Mouse (Mus musculus) induced T-regulatory cell, adult 2 months (primary cell): Measurements from ENCODE around the gene Efcab11.
"Not testable (repeated sequence)": the region's sequence is repeated elsewhere in the genome, so short reads cannot be mapped to it uniquely, and the experiment has no call there.

ENCODE experiments used
- DNase-seq: peaks from one replicate; pipeline ENCODE4 v3.0.0-alpha.2; 2012; ENCODE audit warnings: low read depth

Gene Efcab11

GRCm38 (mm10) chr12:99874609-99875008, 9.6 kb downstream of the Efcab11 start:
- peak; percentile 21 for DNase-seq

- no peak for DNase-seq
These were observed 10.8 kb downstream of the Efcab11 start for GRCm38 (mm10) chr12:99873443-99873842.

DNA sequence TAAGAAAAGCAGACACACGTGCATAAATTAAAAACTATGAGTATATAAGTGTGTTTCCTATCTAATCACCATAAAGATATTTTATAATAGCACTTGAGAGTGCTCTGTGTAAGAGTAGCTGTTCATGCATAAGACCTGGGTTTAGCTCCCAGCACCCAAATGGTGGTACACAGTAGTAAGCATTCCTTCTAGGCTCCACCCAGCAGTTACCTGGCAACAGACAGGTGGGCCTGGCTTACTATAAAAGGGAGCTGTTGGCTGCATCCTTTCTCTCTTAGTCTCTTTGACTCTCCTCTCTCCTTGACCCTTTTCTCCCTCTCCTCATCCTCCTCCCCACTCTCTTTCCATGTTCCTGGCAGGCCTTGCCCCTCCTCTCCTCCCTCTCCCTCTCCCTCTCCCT, 15.4 kb downstream of the Efcab11 start:
- no peak for DNase-seq

- no peak for DNase-seq
These were observed 19.6 kb downstream of the Efcab11 start for GRCm38 (mm10) chr12:99864613-99865012.

GRCm38 (mm10) chr12:99860981-99861380, 23.3 kb downstream of the Efcab11 start:
- peak; percentile 19 for DNase-seq

- no peak for DNase-seq
These were observed 24.7 kb downstream of the Efcab11 start for GRCm38 (mm10) chr12:99859391-99860100.

- DNase-seq = no peak
These were observed 25.6 kb downstream of the Efcab11 start for GRCm38 (mm10) chr12:99858664-99859063.

DNA sequence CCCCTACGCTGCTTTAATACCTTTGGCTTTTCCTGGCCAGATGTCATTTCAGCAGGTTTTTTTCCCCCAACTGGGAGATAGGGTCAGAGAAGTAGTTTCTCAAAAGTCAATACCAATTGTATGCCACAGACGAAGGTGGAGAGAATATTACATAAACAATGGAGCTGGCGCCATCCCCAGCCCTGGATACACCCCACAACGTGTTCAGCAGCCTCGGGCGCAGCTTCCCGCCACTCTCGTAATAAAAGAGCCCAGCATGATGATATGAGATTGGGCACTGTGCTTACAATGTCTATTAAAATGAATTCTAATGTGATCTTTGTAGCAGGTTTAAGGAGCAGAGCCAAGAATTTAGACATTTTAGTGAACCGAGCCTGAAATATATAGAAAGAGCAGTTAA, 28.2 kb downstream of the Efcab11 start:
- DNase-seq = no peak

- DNase-seq = no peak
These were observed 30.6 kb downstream of the Efcab11 start for GRCm38 (mm10) chr12:99853323-99854258.

DNA sequence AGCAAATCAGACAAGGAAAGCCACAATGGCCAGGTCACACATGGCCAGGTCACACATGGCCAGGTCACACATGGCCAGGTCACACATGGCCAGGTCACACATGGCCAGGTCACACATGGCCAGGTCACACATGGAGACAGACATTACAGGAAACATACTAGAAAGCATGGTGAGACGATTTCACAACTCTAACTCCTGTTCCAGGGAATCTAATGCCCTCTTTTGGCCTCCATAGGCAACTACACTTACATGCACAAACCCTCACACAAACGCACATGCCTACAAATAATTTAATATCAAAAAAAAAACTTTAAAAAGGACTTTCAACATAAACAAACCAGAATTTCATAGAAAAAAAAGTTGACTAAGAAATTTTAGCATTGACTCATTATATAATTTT, 34.2 kb downstream of the Efcab11 start:
- DNase-seq = peak; percentile 12

DNA sequence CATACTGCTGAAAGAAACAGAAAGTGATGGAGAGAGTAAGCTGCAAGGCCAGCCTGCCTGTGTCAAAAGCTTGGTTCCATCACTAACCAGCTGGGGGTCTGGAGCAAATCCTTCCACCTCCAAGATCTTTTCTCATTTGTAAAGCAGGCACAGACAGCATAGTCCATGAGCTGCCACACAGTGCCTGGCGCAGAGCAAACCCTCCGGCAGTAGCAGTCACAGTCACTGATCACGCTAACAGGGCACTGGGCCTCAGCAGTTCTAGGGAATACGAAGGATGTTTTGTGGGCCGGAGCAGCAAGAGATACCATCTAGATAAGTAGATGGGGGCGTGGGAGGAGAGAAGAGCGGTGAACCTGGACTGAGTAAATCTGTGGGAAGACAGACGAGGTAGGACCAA, 39.3 kb downstream of the Efcab11 start:
- DNase-seq = no peak

DNA sequence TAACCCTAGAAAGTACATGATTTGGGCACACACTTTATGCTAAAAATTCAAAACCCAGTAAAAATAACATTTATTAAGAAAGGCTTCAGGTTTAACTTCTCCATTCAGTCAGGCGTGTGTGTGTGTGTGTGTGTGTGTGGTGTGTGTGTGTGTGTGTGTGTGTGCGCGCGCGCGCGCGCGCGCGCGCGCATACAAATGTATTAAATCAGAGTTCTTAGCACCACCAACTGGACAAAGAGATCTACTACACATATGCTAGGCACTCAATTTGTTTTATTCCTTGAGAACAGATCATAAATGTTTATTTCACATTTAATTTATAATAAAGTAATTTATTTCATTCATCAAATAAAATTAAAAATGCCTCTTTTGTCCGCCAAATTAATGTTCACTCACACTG, 45.5 kb downstream of the Efcab11 start:
- peak; percentile 61 for DNase-seq

GRCm38 (mm10) chr12:99838109-99838508, 46.1 kb downstream of the Efcab11 start:
- DNase-seq = peak; percentile 14

DNA sequence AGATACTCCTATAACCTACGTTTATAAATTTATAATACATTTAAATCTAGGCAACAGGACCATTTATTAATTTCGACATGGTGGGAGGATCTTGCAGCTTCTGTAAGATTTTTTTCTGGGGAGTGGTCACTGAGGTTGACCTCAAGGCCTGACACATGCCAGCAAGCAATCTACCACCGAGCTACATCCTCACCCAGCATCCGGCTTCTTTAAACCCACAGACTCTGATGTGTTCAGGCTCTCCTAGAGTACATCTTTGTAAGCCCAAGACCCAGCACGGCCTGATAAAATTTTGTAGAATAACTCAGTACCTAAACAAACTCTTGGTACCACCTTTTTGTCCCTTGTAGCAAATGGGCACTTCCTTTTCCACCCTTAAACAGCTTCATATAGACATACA, 46.7 kb downstream of the Efcab11 start:
- DNase-seq = peak; percentile 27

- DNase-seq = peak; percentile 75
These were observed 47.7 kb downstream of the Efcab11 start for GRCm38 (mm10) chr12:99836404-99837131.

GRCm38 (mm10) chr12:99833476-99833875, 50.8 kb downstream of the Efcab11 start:
- DNase-seq = peak; percentile 29

DNA sequence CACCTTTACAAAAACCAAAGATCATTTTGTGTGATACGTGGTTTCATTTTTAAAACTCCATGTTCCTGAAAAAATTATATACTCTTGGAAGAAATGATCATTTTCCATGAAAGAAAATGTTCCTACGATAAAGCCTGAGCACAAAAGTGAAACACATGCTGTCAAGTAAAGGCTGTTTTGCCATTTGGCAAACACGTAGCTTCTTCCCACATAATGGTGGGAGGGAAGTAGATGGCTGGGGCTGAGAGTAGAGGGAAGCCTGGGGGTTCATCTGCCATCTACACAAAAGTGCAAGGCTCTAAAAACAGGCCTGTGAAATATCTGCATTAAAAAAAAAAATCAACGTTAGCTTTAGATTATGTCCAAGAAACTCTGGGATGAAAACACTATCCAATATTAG, 61.6 kb downstream of the Efcab11 start:
- no peak for DNase-seq

- DNase-seq = peak; percentile 48
These were observed 62.8 kb downstream of the Efcab11 start for GRCm38 (mm10) chr12:99821309-99821934.

- peak; percentile 34 for DNase-seq
These were observed 64.9 kb downstream of the Efcab11 start for GRCm38 (mm10) chr12:99819186-99819974.

DNA sequence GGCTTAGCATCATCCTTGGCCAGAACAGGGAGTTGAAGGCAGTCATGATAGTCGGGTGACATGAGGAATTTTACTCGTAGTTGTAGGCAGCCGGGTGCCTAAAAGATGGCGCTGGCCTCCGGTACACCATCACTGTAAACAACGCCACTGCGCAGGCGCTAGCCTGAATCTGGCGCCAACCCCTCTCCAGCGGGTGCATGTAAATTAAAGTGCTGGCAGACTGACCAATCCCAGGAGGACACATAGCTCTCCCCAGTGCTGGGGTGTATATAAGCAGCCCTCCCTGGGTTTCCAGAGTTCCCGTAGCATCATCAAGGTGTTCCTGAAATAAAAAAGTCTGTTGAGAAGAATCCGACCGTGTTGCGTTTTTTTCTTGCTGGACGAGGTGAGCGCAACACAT, 66.2 kb downstream of the Efcab11 start:
- DNase-seq = not testable (repeated sequence)

GRCm38 (mm10) chr12:99815244-99815643, 69.0 kb downstream of the Efcab11 start:
- DNase-seq = no peak
